Mouse (Mus musculus) heart, adult 11 months (tissue): Measurements from ENCODE around the gene Amz1.

ENCODE experiments used
- DNase-seq: peaks from one replicate; pipeline ENCODE4 v3.0.0; 2022

Amz1 gene

DNA sequence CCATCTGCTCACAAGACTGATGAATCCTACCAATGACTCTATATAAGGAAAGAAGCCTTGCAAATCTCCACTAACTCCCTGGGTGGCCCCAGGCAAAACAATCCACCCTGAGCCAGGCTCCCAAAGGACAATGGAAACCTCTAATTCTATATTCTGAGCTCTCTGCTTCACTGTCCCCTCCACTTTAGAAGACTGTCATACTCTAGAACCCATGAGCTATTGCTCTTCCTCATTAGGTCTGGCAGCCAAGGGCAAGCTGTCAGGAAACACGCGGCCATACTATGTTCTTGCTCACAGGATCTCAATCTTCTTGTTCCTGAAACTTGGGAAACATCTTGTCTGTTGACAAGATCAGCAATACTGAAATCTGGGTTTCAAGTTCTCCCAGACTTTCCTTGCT, 82.3 kb downstream of the Amz1 start:
- peak; percentile 93 for DNase-seq

GRCm38 (mm10) chr5:140806939-140807338, 83.0 kb downstream of the Amz1 start:
- no peak for DNase-seq
